Mouse (Mus musculus): ENCODE measurements at regions not wholly inside any gene's neighbourhood (a gene's known extent, or its start where the extent isn't known, plus 50 kb on each side); places are given as distances from the start of the nearest gene placed in this dataset.

- DNase-seq (ENCODE audit: low spot score), result no peak
Observed at GRCm38 (mm10) chr17:51528161-51528560, 304.9 kb downstream of the Satb1 start.

GRCm38 (mm10) chr17:51526881-51527280 lies 306.2 kb downstream of the Satb1 start:
- no peak for DNase-seq (ENCODE audit: low spot score)

GRCm38 (mm10) chr17:51526464-51526863 lies 306.6 kb downstream of the Satb1 start:
- DNase-seq (ENCODE audit: low spot score), result no peak

- DNase-seq (ENCODE audit: low spot score), result no peak
Observed at GRCm38 (mm10) chr17:51526021-51526420, 307.1 kb downstream of the Satb1 start.

- no peak for DNase-seq (ENCODE audit: low spot score)
Observed at GRCm38 (mm10) chr17:51525219-51525618, 307.9 kb downstream of the Satb1 start.

GRCm38 (mm10) chr17:51511917-51512316 lies 321.2 kb downstream of the Satb1 start:
- DNase-seq (ENCODE audit: low spot score), result no peak

GRCm38 (mm10) chr17:51500751-51501150 lies 321.6 kb upstream of the Tbc1d5 start:
- no peak for DNase-seq (ENCODE audit: low spot score)

GRCm38 (mm10) chr17:51499541-51499940 lies 320.4 kb upstream of the Tbc1d5 start:
- DNase-seq (ENCODE audit: low spot score), result no peak

GRCm38 (mm10) chr17:51495038-51495437 lies 315.9 kb upstream of the Tbc1d5 start:
- no peak for DNase-seq (ENCODE audit: low spot score)

GRCm38 (mm10) chr17:51489386-51489785 lies 310.2 kb upstream of the Tbc1d5 start:
- peak; percentile 5 for DNase-seq (ENCODE audit: low spot score)

- no peak for DNase-seq (ENCODE audit: low spot score)
Observed at GRCm38 (mm10) chr17:51487918-51488445, 308.8 kb upstream of the Tbc1d5 start.

- DNase-seq (ENCODE audit: low spot score), result peak; percentile 29
Observed at GRCm38 (mm10) chr17:51477810-51478209, 298.7 kb upstream of the Tbc1d5 start.

GRCm38 (mm10) chr17:51477404-51477803 lies 298.3 kb upstream of the Tbc1d5 start:
- no peak for DNase-seq (ENCODE audit: low spot score)

- DNase-seq (ENCODE audit: low spot score), result peak; percentile 15
Observed at GRCm38 (mm10) chr17:51462137-51462880, 283.2 kb upstream of the Tbc1d5 start.

- peak; percentile 12 for DNase-seq (ENCODE audit: low spot score)
Observed at GRCm38 (mm10) chr17:51461248-51461647, 282.1 kb upstream of the Tbc1d5 start.

- DNase-seq (ENCODE audit: low spot score), result no peak
Observed at GRCm38 (mm10) chr17:51459119-51459518, 280.0 kb upstream of the Tbc1d5 start.

- DNase-seq (ENCODE audit: low spot score), result no peak
Observed at GRCm38 (mm10) chr17:51415746-51416145, 236.6 kb upstream of the Tbc1d5 start.

GRCm38 (mm10) chr17:51414304-51414703 lies 235.2 kb upstream of the Tbc1d5 start:
- DNase-seq (ENCODE audit: low spot score), result no peak

- DNase-seq (ENCODE audit: low spot score), result no peak
Observed at GRCm38 (mm10) chr17:51413741-51414140, 234.6 kb upstream of the Tbc1d5 start.

GRCm38 (mm10) chr17:51411545-51412094 lies 232.5 kb upstream of the Tbc1d5 start:
- DNase-seq (ENCODE audit: low spot score), result no peak

- no peak for DNase-seq (ENCODE audit: low spot score)
Observed at GRCm38 (mm10) chr17:51408894-51409293, 229.7 kb upstream of the Tbc1d5 start.

GRCm38 (mm10) chr17:51408367-51408766 lies 229.2 kb upstream of the Tbc1d5 start:
- DNase-seq (ENCODE audit: low spot score), result no peak

- no peak for DNase-seq (ENCODE audit: low spot score)
Observed at GRCm38 (mm10) chr17:51407046-51407445, 227.9 kb upstream of the Tbc1d5 start.

- no peak for DNase-seq (ENCODE audit: low spot score)
Observed at GRCm38 (mm10) chr17:51405059-51405458, 225.9 kb upstream of the Tbc1d5 start.

Data from embryo, embryonic 10.5 days (tissue).